Mouse (Mus musculus) limb, embryonic 14.5 days (tissue): ENCODE measurements around the gene Tspan33. TPM values are rescaled to one million over a fixed set of nuclear protein-coding genes. Genes with fewer than 3 reads are reported as not detected.

ENCODE experiments used
- ATAC-seq: fragments of 200-750 bp; cut with Nextera tagmentation; 2 replicates; pipeline ENCODE4 v1.8.0; 2017; ENCODE audit warnings: low read depth, moderate number of reproducible peaks, moderate TSS enrichment; ENCODE audit not compliant: low FRiP score
- DNase-seq: peaks from one replicate; pipeline ENCODE4 v3.0.0-alpha.2; 2015; ENCODE audit warnings: low spot score
- H3K27ac ChIP-seq: fragments of 300-500 bp; sonication (generic); replicated peaks from 2 replicates; pipeline ENCODE4 v1.5.1; 2014; ENCODE audit warnings: low read depth, mild to moderate bottlenecking, low read length, moderate library complexity, mixed read lengths
- H3K27me3 ChIP-seq: fragments of 300-500 bp; sonication (generic); 2 replicates; pipeline ENCODE4 v1.6.1; 2014; ENCODE audit warnings: low read length, mixed read lengths; ENCODE audit not compliant: control insufficient read depth, insufficient read depth
- H3K36me3 ChIP-seq: fragments of 300-500 bp; sonication (generic); 2 replicates; pipeline ENCODE4 v1.6.1; 2014; ENCODE audit warnings: mild to moderate bottlenecking, low read length, moderate library complexity, mixed read lengths; ENCODE audit not compliant: control insufficient read depth, insufficient read depth
- H3K4me1 ChIP-seq: fragments of 300-500 bp; sonication (generic); 2 replicates; pipeline ENCODE4 v1.6.1; 2014; ENCODE audit warnings: antibody characterized with exemption, low read length, mixed read lengths; ENCODE audit not compliant: control insufficient read depth, insufficient read depth
- H3K4me2 ChIP-seq: fragments of 300-500 bp; sonication (generic); replicated peaks from 2 replicates; pipeline ENCODE4 v1.6.1; 2014; ENCODE audit warnings: low read depth, mild to moderate bottlenecking, low read length, moderate library complexity; ENCODE audit not compliant: severe bottlenecking
- H3K4me3 ChIP-seq: fragments of 300-500 bp; sonication (generic); replicated peaks from 2 replicates; pipeline ENCODE4 v1.5.1; 2014; ENCODE audit warnings: low read length
- H3K9ac ChIP-seq: fragments of 300-500 bp; sonication (generic); 2 replicates; pipeline ENCODE4 v1.6.1; 2014; ENCODE audit warnings: mild to moderate bottlenecking, low read depth, low read length, moderate library complexity; ENCODE audit not compliant: severe bottlenecking
- H3K9me3 ChIP-seq: fragments of 300-500 bp; sonication (generic); 2 replicates; pipeline ENCODE4 v1.6.1; 2016; ENCODE audit warnings: low read length; ENCODE audit not compliant: control insufficient read depth
- POLR2A ChIP-seq: fragments of 200-500 bp; IDR thresholded peaks from 2 replicates; pipeline ENCODE4 v1.8.0; 2012; ENCODE audit warnings: inconsistent platforms, mild to moderate bottlenecking, moderate library complexity, borderline replicate concordance; ENCODE audit not compliant: insufficient read depth, insufficient read length; ENCODE audit errors: extremely low read depth
- WGBS: fragments of 180-500 bp; shearing (Covaris S2); extraction: QIAGEN DNeasy Blood & Tissue Kit; methylation state at CpG from one replicate; pipeline ENCODE4 v1.1.7; 2014; 5-methylcytosine and 5-hydroxymethylcytosine counted together
- polyA plus RNA-seq, 2 experiments: library from polyadenylated mRNA; depleted of rRNA in 1 of 2; stranded (reverse) in 1 of 2; unstranded in 1 of 2; fragments of >200 nt; fragmentation: Nextera tagmentation in 1 of 2; extraction: Ambion mirVana in 1 of 2; gene quantifications; 2 replicates each; pipeline versions ENCODE4 v1.2.1 to v1.2.3; 2012 to 2014

Gene Tspan33
- polyA plus RNA-seq, 2 experiments: 2.7 to 5.0 TPM

DNA sequence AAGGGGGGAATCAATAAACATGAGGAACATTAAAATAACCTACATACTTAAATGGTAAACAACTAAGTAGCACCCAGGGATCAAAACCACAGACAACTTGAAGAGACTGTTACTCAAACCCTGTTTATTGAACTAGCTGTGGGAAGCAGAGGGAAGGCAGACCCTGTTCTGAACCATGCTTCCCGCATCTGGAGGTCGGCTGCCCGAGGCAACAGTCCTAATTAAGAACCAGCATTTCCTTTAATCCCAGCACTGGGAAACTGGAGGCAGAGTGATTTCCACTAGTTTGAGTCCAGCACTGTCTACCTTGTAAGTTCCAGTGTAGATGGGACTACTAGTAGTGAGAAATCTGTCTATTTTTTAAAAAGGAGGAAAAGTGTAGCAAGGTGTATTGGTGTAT lies 17.3 kb downstream of the Tspan33 start:
- Histone ChIP-seq H3K9ac (no peak overlapping the region), H3K9me3 (no peaks in the 10 kb centered on the region), H3K27me3 (no peaks in the 10 kb centered on the region), H3K36me3 (no peaks in the 10 kb centered on the region), H3K4me1 (peaks cover 2% of the 10 kb centered on the region; the same call in 1 of the 2 replicates), H3K4me3 (no peak overlapping the region), H3K27ac (no peak overlapping the region), H3K4me2 (no peak overlapping the region)
- ATAC-seq (no peak), DNase-seq (no peak)
- TF ChIP-seq POLR2A: no peak
- WGBS: 32% methylated on average over 3 of the region's 3 CpGs

DNA sequence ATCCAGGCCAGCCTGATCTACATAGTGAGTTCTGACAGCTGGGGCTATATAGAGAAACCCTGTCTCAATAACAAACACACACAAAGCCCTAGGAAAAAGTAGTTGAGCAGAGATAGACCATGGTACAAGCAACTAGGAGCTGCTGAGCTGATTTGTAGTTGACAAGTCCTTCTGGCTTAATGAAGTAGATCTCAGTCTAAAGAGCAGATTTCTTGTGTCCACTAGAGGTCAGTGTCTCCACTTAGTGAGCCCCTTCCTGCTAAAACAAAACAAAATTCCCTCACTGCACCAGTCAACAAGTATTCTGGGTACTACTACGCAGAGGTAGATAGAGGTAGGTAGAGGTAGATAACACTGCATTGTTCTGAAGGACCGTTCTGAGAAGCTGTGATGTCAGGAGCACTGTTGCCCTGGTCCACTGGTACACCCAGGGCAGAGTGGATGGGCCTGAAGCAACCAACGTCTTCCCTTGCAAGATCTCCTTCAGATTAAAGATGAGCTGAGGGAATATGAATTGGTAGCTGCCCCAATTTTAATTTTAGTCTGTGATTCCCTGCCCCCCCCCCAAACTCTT lies 18.1 kb downstream of the Tspan33 start:
- Histone ChIP-seq H3K4me3 (no peak overlapping the region), H3K36me3 (no peaks in the 10 kb centered on the region), H3K9ac (no peak overlapping the region), H3K4me1 (peaks cover 7% of the 10 kb centered on the region), H3K4me2 (no peak overlapping the region), H3K9me3 (no peaks in the 10 kb centered on the region), H3K27me3 (no peaks in the 10 kb centered on the region), H3K27ac (no peak overlapping the region)
- DNase-seq (peak; percentile 81), ATAC-seq (peak; percentile 48; the same call in 1 of the 2 replicates)
- 53% methylated on average over 3 of the region's 3 CpGs for WGBS
- no peak for TF ChIP-seq POLR2A

DNA sequence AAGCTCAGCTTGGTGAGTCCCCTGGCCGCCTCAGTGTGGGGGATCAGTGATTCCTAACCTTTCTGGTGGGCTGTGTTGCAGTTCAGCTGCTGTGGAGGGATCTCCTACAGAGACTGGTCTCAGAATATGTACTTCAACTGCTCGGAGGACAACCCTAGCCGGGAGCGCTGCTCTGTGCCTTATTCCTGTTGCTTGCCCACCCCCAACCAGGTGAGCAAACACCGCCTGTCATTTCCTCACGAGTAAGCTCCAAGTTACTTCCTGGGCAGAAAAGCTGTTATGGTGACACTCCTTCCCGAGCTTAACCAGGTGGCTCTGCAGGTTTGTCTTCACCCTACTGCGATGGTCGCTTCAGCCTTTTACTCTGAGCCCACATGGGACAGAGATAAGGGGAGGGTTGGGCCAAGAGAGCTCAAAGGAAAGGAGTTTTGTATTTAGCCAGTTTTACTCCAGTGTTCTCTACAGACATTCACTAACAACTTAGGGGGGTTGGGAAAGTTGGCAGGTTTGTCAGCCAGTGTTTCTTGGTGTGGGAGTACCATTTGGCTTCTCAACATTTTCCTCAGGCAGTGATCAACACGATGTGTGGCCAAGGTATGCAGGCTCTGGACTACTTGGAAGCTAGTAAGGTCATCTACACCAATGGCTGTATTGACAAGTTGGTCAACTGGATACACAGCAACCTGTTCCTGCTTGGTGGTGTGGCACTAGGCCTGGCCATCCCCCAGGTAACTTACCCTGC lies 22.8 kb downstream of the Tspan33 start:
- no peaks in the 10 kb centered on the region for H3K9me3 ChIP-seq
- H3K27ac ChIP-seq: no peak overlapping the region; the same call in 1 of the 2 replicates
- DNase-seq: no peak
- WGBS: 70% methylated on average over 10 of the region's 10 CpGs
- no peak overlapping the region for H3K4me3 ChIP-seq
- H3K4me2 ChIP-seq: no peak overlapping the region
- H3K27me3 ChIP-seq: no peaks in the 10 kb centered on the region
- H3K9ac ChIP-seq: no peak overlapping the region
- TF ChIP-seq POLR2A: no peak
- no peak for ATAC-seq
- H3K4me1 ChIP-seq: peaks cover 23% of the 10 kb centered on the region
- no peaks in the 10 kb centered on the region for H3K36me3 ChIP-seq

DNA sequence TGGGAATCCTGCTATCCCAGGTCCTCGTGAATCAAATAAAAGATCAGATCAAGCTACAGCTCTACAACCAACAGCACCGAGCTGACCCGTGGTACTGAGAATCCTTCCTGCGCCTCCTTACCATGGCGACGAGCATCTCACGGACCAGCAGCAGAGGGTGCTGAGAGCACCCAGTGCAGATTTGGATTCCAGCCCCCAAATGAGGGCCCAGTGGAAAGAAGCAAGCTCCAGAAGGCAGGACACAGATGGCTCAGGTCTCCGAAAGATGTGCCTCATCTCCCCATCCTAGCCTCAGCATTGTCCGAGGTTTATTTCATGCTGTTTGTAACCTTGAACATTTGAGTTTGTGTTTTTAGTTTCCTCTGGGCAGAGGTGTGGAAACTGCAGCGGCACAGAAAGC lies 23.5 kb downstream of the Tspan33 start:
- 69% methylated on average over 10 of the region's 10 CpGs for WGBS

DNA sequence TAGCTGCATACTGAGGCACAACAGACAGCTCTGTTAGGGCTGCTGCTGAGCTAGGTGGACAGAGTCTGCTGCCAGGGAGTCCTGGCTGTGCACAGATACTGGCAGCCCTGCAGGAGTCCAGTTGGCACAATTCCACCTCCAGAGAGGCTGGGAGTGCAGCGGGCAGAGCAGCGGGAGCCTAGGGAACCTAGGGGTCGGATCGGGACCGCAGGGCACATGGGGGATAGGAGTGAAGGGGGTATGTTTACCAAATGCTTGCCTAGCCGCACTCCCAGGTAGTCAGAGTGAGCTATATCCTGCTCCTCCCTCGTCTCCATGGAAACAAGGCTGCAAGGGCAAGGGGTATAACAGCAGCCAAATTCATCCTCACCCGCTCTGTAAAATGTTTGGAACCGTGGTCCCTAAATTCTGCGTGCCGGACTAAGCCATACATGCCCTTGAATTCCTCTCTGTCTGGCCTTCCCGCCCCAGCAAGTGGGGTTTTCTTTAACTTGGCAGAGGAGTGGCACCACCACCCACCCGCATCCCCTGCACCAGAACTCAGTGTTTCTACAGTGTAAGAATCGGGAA lies 24.0 kb downstream of the Tspan33 start:
- peak; percentile 34 for DNase-seq
- H3K4me1 ChIP-seq: peaks cover 23% of the 10 kb centered on the region
- H3K36me3 ChIP-seq: no peaks in the 10 kb centered on the region
- peak; percentile 54; the same call in 1 of the 2 replicates for ATAC-seq
- H3K27me3 ChIP-seq: no peaks in the 10 kb centered on the region
- TF ChIP-seq POLR2A: no peak
- no peaks in the 10 kb centered on the region for H3K9me3 ChIP-seq
- H3K4me2 ChIP-seq: peak overlapping the region; percentile 66
- H3K27ac ChIP-seq: peak overlapping the region; percentile 84
- H3K4me3 ChIP-seq: peak overlapping the region; percentile 21; the same call in 1 of the 2 replicates
- 16% methylated on average over 14 of the region's 14 CpGs for WGBS
- H3K9ac ChIP-seq: peak overlapping the region; percentile 48

More for the DNA sequence above, 23.5 kb downstream of the Tspan33 start:
- no peak for TF ChIP-seq POLR2A
- DNase-seq (no peak), ATAC-seq (no peak)
- Histone ChIP-seq H3K9ac (peak overlapping the region; percentile 48; the same call in 1 of the 2 replicates), H3K4me2 (peak overlapping the region; percentile 66), H3K9me3 (no peaks in the 10 kb centered on the region), H3K27ac (peak overlapping the region; percentile 84; the same call in 1 of the 2 replicates), H3K36me3 (no peaks in the 10 kb centered on the region), H3K27me3 (no peaks in the 10 kb centered on the region), H3K4me1 (peaks cover 23% of the 10 kb centered on the region), H3K4me3 (0 out of 2 replicates have a peak overlapping the region, but pooled peaks have one; percentile 21)
